Mouse (Mus musculus) neural tube, embryonic 12.5 days (tissue): Measurements from ENCODE around the gene Fam124a. TPM values are rescaled to one million over a fixed set of nuclear protein-coding genes. Genes with fewer than 3 reads are reported as not detected.

Experiments
- ATAC-seq: fragments of 200-750 bp; cut with Nextera tagmentation; 2 replicates; pipeline ENCODE4 v1.8.0; 2017; ENCODE audit warnings: low read depth, mild to moderate bottlenecking, moderate TSS enrichment, moderate library complexity; ENCODE audit not compliant: low FRiP score
- H3K27ac ChIP-seq: fragments of 300-500 bp; sonication (generic); 2 replicates; pipeline ENCODE4 v1.5.1; 2016
- H3K27me3 ChIP-seq: fragments of 300-500 bp; sonication (generic); replicated peaks from 2 replicates; pipeline ENCODE4 v1.6.1; 2016; ENCODE audit warnings: mild to moderate bottlenecking
- H3K36me3 ChIP-seq: fragments of 300-500 bp; sonication (generic); 2 replicates; pipeline ENCODE4 v1.6.1; 2016; ENCODE audit warnings: mild to moderate bottlenecking
- H3K4me1 ChIP-seq: fragments of 300-500 bp; sonication (generic); 2 replicates; pipeline ENCODE4 v1.6.1; 2016
- H3K4me2 ChIP-seq: fragments of 300-500 bp; sonication (generic); replicated peaks from 2 replicates; pipeline ENCODE4 v1.6.1; 2016; ENCODE audit warnings: mild to moderate bottlenecking
- H3K4me3 ChIP-seq: fragments of 300-500 bp; sonication (generic); 2 replicates; pipeline ENCODE4 v1.5.1; 2016
- H3K9ac ChIP-seq: fragments of 300-500 bp; sonication (generic); 2 replicates; pipeline ENCODE4 v1.6.1; 2016; ENCODE audit warnings: mild to moderate bottlenecking
- H3K9me3 ChIP-seq: fragments of 300-500 bp; sonication (generic); 2 replicates; pipeline ENCODE4 v1.6.1; 2016; ENCODE audit warnings: mild to moderate bottlenecking
- WGBS: fragments of 180-500 bp; shearing (Covaris S2); methylation state at CpG from one replicate; pipeline ENCODE4 v1.1.7; 2016; 5-methylcytosine and 5-hydroxymethylcytosine counted together
- polyA plus RNA-seq: library from polyadenylated mRNA; unstranded; fragments of >200 nt; fragmentation: Nextera tagmentation; extraction: Ambion mirVana; gene quantifications from 2 replicates; pipeline ENCODE4 v1.2.1, GENCODE M21; 2016

Gene Fam124a
- polyA plus RNA-seq: 15.5 and 16.7 TPM in 2 replicates

DNA sequence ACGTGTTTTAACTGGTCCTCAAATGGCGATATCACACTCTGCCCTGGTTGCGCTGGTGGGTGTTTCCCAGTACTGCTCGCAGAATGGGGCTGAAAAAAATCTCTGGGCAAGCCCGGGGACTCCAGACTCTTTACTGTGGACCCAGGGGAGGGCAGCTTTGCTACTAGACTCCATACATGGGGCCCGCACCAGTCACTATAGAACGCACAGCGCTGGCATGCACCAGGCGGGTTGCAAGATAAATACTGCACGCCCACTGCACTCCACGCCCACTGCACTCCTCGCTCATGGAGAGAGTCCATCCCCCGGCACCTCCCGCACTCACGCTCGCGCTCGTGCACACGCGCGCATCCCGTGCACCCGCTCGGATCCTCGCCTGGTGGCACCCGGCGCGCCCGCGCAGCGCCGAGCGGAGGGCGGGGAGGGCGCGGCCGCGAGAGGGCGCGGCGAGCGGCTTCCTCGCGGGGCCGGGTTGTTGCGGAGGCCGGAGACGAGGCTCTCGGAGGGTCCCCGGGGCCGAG lies at the start of gene Fam124a:
Gene Fam124a (plus strand): TSS at position 429 of the 521 bp plus-strand sequence.
- H3K4me1 ChIP-seq: peaks cover 9% of the 10 kb centered on the region
- peak within 1 kb of the TSS; percentile 64 for H3K4me3 ChIP-seq
- H3K27ac ChIP-seq: no peak within 1 kb of the TSS
- no peaks in the 10 kb centered on the region for H3K9me3 ChIP-seq
- H3K4me2 ChIP-seq: peak within 1 kb of the TSS; percentile 91
- peaks cover 6% of the 10 kb centered on the region; the same call in 1 of the 2 replicates for H3K27me3 ChIP-seq
- under 1% methylated on average over 51 of the region's 51 CpGs for WGBS
- ATAC-seq: peak; percentile 92
- H3K36me3 ChIP-seq: no peaks in the 10 kb centered on the region
- H3K9ac ChIP-seq: peak within 1 kb of the TSS; percentile 75

DNA sequence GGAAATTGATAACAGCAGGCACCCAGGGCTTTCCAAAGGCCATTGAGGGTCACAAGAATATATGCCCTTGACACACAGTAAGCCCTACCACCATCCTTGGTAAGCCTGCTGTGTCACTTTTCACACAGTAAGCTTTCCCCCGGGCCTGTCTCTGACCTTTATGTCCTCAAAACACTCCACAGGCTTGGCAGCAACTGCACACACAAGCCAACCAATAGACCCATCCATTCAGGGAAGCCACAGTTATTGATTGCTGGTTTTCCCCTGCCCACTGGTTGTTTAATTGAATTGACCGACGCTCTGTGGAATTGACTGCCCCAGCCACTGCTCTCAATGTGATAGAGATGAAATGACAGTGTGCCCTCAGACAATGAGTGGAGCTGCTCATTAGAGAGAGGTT lies 49.3 kb upstream of the Fam124a start:
- 83% methylated on average over 3 of the region's 3 CpGs for WGBS
- H3K27ac ChIP-seq: no peak overlapping the region
- no peak for ATAC-seq
- H3K9me3 ChIP-seq: no peaks in the 10 kb centered on the region
- H3K9ac ChIP-seq: no peak overlapping the region
- H3K4me2 ChIP-seq: no peak overlapping the region
- H3K36me3 ChIP-seq: no peaks in the 10 kb centered on the region
- no peak overlapping the region for H3K4me3 ChIP-seq
- H3K27me3 ChIP-seq: no peaks in the 10 kb centered on the region
- no peaks in the 10 kb centered on the region for H3K4me1 ChIP-seq

DNA sequence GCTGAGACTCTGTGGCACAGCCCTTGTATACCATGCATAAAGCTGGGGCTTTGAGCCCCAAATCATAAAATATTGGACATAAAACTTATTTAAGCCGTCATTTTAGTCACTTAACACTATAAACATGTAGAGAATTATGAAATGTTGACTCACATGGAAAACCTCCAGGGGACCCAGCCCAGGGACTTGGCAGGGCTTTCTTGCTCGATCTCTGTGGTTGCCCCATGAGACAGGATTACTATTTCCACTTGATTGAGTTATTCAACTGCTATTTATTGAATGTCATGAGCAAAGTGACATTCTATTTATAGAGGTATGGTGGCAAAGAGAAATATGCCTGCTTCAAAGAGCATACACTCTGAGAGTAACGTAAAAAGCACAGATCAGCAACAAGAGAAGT lies 46.2 kb upstream of the Fam124a start:
- Histone ChIP-seq H3K27me3 (no peaks in the 10 kb centered on the region), H3K36me3 (no peaks in the 10 kb centered on the region), H3K9me3 (no peaks in the 10 kb centered on the region), H3K9ac (no peak overlapping the region), H3K4me2 (no peak overlapping the region), H3K4me3 (no peak overlapping the region), H3K4me1 (no peaks in the 10 kb centered on the region), H3K27ac (no peak overlapping the region)
- no peak for ATAC-seq
- WGBS: 77% methylated on average over 3 of the region's 3 CpGs

DNA sequence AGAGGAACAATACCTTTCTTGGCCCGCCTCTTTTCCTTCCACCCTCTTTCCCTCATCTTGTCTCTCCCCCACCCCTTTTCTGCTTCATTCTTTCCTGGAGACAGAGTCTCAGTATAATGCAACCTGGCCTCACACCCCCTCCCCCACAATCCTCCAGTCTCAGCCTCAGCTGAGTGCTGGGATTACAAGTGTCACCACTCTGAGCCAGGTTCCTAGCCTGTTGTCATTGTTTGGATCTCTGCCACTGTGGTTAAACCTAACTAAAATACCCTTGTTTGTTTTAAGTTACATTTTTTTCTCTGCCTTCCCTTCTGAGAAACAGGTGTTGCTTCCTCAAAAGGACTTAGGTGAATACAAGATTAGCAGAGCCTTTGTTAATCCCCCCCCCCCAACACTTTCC lies 42.7 kb upstream of the Fam124a start:
- no peak for ATAC-seq

DNA sequence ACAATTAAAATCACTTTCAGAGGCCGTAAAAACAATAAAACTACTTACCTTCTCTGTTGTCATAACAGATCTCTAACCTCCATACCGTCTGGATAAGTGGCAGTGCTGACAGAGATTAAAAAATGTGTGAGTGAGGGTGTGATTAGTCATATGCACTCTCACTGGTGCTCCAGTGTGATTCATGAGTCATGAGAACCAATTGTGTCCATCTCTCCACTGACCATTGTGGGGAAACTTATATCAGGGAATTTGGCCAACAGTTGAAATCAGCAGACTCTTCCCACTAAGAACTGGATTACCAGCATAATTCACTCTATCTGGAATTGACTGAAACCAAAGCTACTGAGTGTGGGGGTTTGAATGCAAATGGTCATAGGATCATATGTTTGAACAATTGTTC lies 24.6 kb upstream of the Fam124a start:
- no peaks in the 10 kb centered on the region for H3K27me3 ChIP-seq
- no peak overlapping the region for H3K9ac ChIP-seq
- 81% methylated on average over 2 of the region's 2 CpGs for WGBS
- no peak overlapping the region for H3K27ac ChIP-seq
- no peak overlapping the region for H3K4me3 ChIP-seq
- H3K4me2 ChIP-seq: no peak overlapping the region
- ATAC-seq: no peak
- H3K9me3 ChIP-seq: no peaks in the 10 kb centered on the region
- H3K36me3 ChIP-seq: no peaks in the 10 kb centered on the region
- no peaks in the 10 kb centered on the region for H3K4me1 ChIP-seq

More for the DNA sequence above, 42.7 kb upstream of the Fam124a start:
- no peak overlapping the region for H3K4me3 ChIP-seq
- no peaks in the 10 kb centered on the region for H3K36me3 ChIP-seq
- 71% methylated on average over 1 of the region's 1 CpGs for WGBS
- H3K27ac ChIP-seq: no peak overlapping the region
- no peaks in the 10 kb centered on the region for H3K27me3 ChIP-seq
- no peaks in the 10 kb centered on the region for H3K9me3 ChIP-seq
- H3K9ac ChIP-seq: no peak overlapping the region
- H3K4me2 ChIP-seq: no peak overlapping the region
- H3K4me1 ChIP-seq: no peaks in the 10 kb centered on the region

DNA sequence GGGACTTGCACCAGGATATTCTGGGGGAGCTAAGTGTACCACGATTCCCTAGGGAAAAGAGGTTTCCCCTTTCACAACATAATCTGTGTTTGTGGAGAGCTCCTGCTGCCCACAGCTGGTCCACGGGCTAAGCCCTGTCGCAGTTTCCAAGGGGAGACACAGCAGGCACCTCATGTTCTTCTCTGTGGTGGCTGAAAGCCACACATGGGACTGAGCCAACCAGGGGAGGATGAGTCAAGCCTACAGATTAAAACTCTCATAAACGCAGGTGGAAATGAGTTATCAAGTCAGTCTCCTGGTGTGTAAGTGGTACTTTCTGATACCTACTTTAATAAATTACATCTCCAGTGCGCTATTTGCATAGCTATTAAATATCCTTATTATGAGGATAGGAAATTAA lies 19.4 kb upstream of the Fam124a start:
- Histone ChIP-seq H3K36me3 (no peaks in the 10 kb centered on the region), H3K27me3 (no peaks in the 10 kb centered on the region), H3K9me3 (no peaks in the 10 kb centered on the region), H3K27ac (no peak overlapping the region), H3K4me2 (no peak overlapping the region), H3K4me1 (no peaks in the 10 kb centered on the region), H3K9ac (no peak overlapping the region), H3K4me3 (no peak overlapping the region)
- WGBS: 75% methylated on average over 5 of the region's 5 CpGs
- ATAC-seq: no peak

DNA sequence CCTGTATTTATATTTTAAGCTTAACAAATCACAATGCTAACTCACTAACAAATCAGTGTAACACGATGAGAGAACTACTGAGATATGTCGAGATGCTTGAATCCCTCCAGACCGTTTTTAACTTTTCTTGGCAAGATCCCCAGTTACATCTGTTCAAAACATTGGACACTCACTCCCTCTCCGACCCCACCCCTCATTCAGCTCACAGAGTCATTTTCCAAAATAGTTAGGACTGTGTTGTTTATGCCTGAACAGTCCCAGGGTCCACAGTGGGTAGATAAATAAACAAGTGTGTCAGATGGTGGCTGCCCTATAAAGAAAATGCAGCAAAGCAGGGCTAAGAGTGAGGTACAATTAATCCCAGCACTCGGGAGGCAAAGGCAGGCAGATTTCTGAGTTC lies 18.5 kb upstream of the Fam124a start:
- Histone ChIP-seq H3K9me3 (no peaks in the 10 kb centered on the region), H3K27ac (no peak overlapping the region), H3K4me3 (no peak overlapping the region), H3K27me3 (no peaks in the 10 kb centered on the region), H3K4me1 (no peaks in the 10 kb centered on the region), H3K36me3 (no peaks in the 10 kb centered on the region), H3K4me2 (no peak overlapping the region), H3K9ac (no peak overlapping the region)
- WGBS: 79% methylated on average over 5 of the region's 5 CpGs
- no peak for ATAC-seq

DNA sequence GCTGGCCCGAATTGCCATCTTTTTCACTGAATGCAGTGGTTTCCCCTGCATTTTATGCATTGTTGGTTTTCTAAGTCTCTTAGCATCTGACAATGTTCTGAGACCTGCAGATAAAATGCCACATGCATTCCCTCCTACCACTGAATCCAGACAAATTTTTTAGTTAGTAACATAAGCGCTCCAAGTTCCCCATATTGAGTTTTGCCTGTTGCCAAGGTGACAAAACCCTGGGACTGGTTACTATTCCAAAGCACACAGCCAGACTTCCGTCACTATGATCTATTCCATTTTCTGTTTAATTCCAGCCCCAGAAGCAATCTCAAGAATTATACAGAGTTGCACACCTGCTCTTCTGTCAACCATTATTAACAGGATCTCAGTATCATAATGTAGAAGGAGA lies 15.7 kb upstream of the Fam124a start:
- WGBS: 87% methylated on average over 3 of the region's 3 CpGs
- Histone ChIP-seq H3K27me3 (no peaks in the 10 kb centered on the region), H3K4me1 (no peaks in the 10 kb centered on the region), H3K27ac (no peak overlapping the region), H3K36me3 (no peaks in the 10 kb centered on the region), H3K9me3 (no peaks in the 10 kb centered on the region), H3K9ac (no peak overlapping the region), H3K4me2 (no peak overlapping the region), H3K4me3 (no peak overlapping the region)
- no peak for ATAC-seq

DNA sequence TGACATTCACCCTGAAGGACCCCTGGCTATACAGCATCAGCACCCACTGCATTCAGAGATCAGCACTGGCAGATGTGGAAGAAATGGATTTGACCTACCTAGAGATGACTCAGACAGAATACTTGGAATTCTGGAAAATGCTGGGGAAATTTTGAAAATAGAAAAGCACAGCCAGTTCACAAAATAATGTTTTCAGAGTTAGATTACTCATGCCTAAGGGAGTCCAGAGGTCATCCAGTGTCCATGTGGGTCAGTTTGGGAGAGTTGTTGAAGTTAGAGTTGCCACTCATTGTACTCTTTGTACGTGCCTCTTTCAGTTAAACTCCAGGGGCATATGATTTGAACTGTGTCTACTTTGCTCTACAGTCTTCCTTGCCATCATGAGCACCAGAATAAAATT lies 13.8 kb upstream of the Fam124a start:
- no peaks in the 10 kb centered on the region for H3K36me3 ChIP-seq
- H3K4me1 ChIP-seq: no peaks in the 10 kb centered on the region
- WGBS: 84% methylated on average over 1 of the region's 1 CpGs
- no peak overlapping the region for H3K4me3 ChIP-seq
- no peak for ATAC-seq
- H3K27me3 ChIP-seq: no peaks in the 10 kb centered on the region
- no peaks in the 10 kb centered on the region for H3K9me3 ChIP-seq
- no peak overlapping the region for H3K27ac ChIP-seq
- no peak overlapping the region for H3K4me2 ChIP-seq
- H3K9ac ChIP-seq: no peak overlapping the region

DNA sequence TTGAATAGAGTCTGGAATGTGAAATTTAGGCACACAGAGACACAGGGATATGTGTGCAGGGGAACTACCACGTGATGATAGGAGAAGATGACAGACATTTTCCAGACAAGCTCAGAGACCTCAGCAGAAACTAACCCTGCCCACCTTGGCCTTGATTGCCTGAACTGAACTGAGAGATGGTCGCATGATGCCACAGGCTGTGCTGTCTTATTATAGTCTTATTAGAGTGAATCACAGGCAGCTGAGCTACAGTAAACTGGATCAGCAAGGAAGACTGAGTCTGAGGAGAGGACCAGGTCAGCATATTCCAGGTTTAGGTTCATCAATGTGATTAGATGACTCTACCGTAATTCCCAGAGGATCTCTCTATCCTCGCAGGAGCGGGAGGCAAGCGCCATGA lies 9.2 kb upstream of the Fam124a start:
- ATAC-seq: no peak

DNA sequence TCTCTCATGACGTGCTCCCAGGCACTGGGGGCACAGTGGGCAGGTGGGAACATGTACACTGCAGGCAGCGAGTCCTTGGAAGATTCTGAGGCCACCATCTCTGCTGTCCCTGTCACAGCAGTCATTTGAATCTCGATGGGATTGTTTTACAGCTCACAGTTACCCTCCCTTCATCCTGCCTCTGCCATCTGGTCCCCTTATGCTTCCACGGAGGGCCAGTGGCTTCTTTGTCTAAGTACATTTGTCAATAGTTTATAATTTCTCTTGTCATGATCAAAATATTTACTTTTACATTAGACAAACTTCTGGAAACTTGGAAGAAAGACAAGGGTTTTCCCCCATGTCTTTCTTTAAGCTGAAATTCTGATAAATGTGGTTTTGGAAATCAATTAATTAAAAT lies 8.8 kb upstream of the Fam124a start:
- Histone ChIP-seq H3K27me3 (no peaks in the 10 kb centered on the region), H3K4me1 (no peaks in the 10 kb centered on the region), H3K9ac (no peak overlapping the region), H3K36me3 (no peaks in the 10 kb centered on the region), H3K9me3 (no peaks in the 10 kb centered on the region), H3K4me2 (no peak overlapping the region), H3K4me3 (no peak overlapping the region), H3K27ac (no peak overlapping the region)
- ATAC-seq: no peak
- WGBS: 28% methylated on average over 4 of the region's 4 CpGs

More for the DNA sequence above, 9.2 kb upstream of the Fam124a start:
- no peak overlapping the region for H3K4me2 ChIP-seq
- no peaks in the 10 kb centered on the region for H3K36me3 ChIP-seq
- no peaks in the 10 kb centered on the region for H3K27me3 ChIP-seq
- H3K9ac ChIP-seq: no peak overlapping the region
- H3K9me3 ChIP-seq: no peaks in the 10 kb centered on the region
- H3K27ac ChIP-seq: no peak overlapping the region
- 80% methylated on average over 6 of the region's 6 CpGs for WGBS
- no peak overlapping the region for H3K4me3 ChIP-seq
- no peaks in the 10 kb centered on the region for H3K4me1 ChIP-seq

DNA sequence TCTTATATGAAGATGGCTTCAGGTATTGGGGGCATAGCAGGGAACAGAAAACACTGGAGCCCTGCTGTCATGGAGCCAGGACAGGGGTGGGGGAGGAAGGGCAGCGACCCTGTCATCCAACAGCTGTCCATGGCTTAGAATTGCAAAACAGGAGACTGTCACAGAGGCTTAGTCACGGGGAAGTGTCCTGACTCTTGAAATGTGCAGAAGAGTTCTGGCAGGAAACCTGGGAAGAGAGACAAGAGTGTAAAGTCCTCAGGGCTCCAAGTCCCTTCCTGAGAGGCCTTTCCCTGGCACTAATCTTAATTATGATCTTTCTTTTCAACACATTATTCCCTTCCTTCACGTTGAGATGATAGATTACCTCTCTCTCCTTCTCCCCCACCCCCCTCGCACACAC lies 5.4 kb upstream of the Fam124a start:
- Histone ChIP-seq H3K27ac (no peak overlapping the region), H3K27me3 (peaks cover 3% of the 10 kb centered on the region; the same call in 1 of the 2 replicates), H3K4me1 (no peaks in the 10 kb centered on the region), H3K4me2 (no peak overlapping the region), H3K9ac (no peak overlapping the region), H3K4me3 (no peak overlapping the region), H3K36me3 (no peaks in the 10 kb centered on the region), H3K9me3 (no peaks in the 10 kb centered on the region)
- WGBS: 37% methylated on average over 4 of the region's 4 CpGs
- no peak for ATAC-seq

DNA sequence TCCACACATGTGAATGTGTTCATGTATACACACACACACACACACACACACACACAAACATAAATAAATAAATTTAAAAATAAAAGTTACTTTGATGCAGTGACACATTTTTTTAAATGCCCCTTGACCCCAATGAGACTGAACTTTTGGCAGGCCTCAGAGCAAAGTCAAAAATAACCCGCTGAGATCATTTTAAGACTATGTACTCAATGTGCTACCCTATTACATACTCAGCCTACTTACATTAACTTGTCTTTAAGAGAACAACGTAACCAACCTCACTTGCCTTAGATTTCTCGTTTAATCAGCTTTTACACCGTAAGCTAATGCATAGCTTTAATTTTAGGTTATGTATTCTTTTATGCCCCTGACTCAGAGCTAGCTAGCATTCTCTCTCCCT lies 2.8 kb upstream of the Fam124a start:
- WGBS: 92% methylated on average over 4 of the region's 4 CpGs
- Histone ChIP-seq H3K36me3 (no peaks in the 10 kb centered on the region), H3K27me3 (peaks cover 4% of the 10 kb centered on the region; the same call in 1 of the 2 replicates), H3K4me1 (peaks cover 9% of the 10 kb centered on the region), H3K4me3 (no peak overlapping the region), H3K27ac (no peak overlapping the region), H3K4me2 (no peak overlapping the region), H3K9ac (no peak overlapping the region), H3K9me3 (no peaks in the 10 kb centered on the region)
- ATAC-seq: no peak
